Mouse (Mus musculus): ENCODE results near the gene Olfr1338. TPM values are rescaled to one million over a fixed set of nuclear protein-coding genes. Genes with fewer than 3 reads are reported as not detected.

Olfr1338 gene
- polyA plus RNA-seq, 2 experiments: not detected

GRCm38 (mm10) chr4:118708086-118708485 is 50.5 kb downstream of the Olfr1338 start:
- H3K36me3 ChIP-seq (ENCODE audit: control insufficient read depth, insufficient read depth, low read length): no peaks in the 10 kb centered on the region
- 80% methylated on average over 5 of the region's 5 CpGs for WGBS
- no peak overlapping the region for H3K27ac ChIP-seq (replicated peaks; ENCODE audit: low read depth, low read length)
- H3K9ac ChIP-seq (ENCODE audit: low read depth, low read length, severe bottlenecking): no peak overlapping the region
- no peaks in the 10 kb centered on the region for H3K4me1 ChIP-seq (ENCODE audit: control insufficient read depth, insufficient read depth, low read length)
- no peak for TF ChIP-seq POLR2A (IDR thresholded peaks at IDR 0.05; ENCODE audit: borderline replicate concordance, extremely low read depth, insufficient read depth, insufficient read length)
- no peak overlapping the region for H3K4me3 ChIP-seq (replicated peaks; ENCODE audit: low read length)
- H3K9me3 ChIP-seq (ENCODE audit: control insufficient read depth, low read length): no peaks in the 10 kb centered on the region
- no peak overlapping the region for H3K4me2 ChIP-seq (replicated peaks; ENCODE audit: low read depth, low read length, severe bottlenecking)
- H3K27me3 ChIP-seq (ENCODE audit: control insufficient read depth, insufficient read depth, low read length): no peaks in the 10 kb centered on the region
- ATAC-seq (ENCODE audit: low FRiP score, low read depth) (no peak), DNase-seq (ENCODE audit: low spot score) (no peak)

- TF ChIP-seq POLR2A (IDR thresholded peaks at IDR 0.05; ENCODE audit: borderline replicate concordance, extremely low read depth, insufficient read depth, insufficient read length): no peak
- Histone ChIP-seq H3K27me3 (ENCODE audit: control insufficient read depth, insufficient read depth, low read length) (no peaks in the 10 kb centered on the region), H3K27ac (replicated peaks; ENCODE audit: low read depth, low read length) (no peak within 1 kb of the TSS), H3K4me2 (replicated peaks; ENCODE audit: low read depth, low read length, severe bottlenecking) (no peak within 1 kb of the TSS), H3K4me3 (replicated peaks; ENCODE audit: low read length) (no peak within 1 kb of the TSS), H3K9me3 (ENCODE audit: control insufficient read depth, low read length) (no peaks in the 10 kb centered on the region), H3K36me3 (ENCODE audit: control insufficient read depth, insufficient read depth, low read length) (no peaks in the 10 kb centered on the region), H3K9ac (ENCODE audit: low read depth, low read length, severe bottlenecking) (no peak within 1 kb of the TSS), H3K4me1 (ENCODE audit: control insufficient read depth, insufficient read depth, low read length) (no peaks in the 10 kb centered on the region)
- ATAC-seq (ENCODE audit: low FRiP score, low read depth): no peak
- no peak for DNase-seq (ENCODE audit: low spot score)
- 73% methylated on average over 3 of the region's 3 CpGs for WGBS
Measured at GRCm38 (mm10) chr4:118703223-118703622, 55.3 kb downstream of the Olfr1338 start, which contains the start of gene Olfr1341. TSS of gene Olfr1341 (plus strand) at chr4:118703523.

Other genes starting within 250 kb of the Olfr1338 start
- 3.7 and 4.3 TPM in 2 replicates for gene 2610528J11Rik, start 231.7 kb downstream of the Olfr1338 start, polyA plus RNA-seq (2012; rRNA removed)
- gene 2610528J11Rik, start 231.7 kb downstream of the Olfr1338 start, polyA plus RNA-seq (2014; fragmentation: Nextera tagmentation; extraction: Ambion mirVana): 9.5 and 10.9 TPM in 2 replicates
- gene Tmem125, start 214.7 kb downstream of the Olfr1338 start, polyA plus RNA-seq (2012; rRNA removed): 5.2 and 6.0 TPM in 2 replicates
- gene Tmem125, start 214.7 kb downstream of the Olfr1338 start, polyA plus RNA-seq (2014; fragmentation: Nextera tagmentation; extraction: Ambion mirVana): 7.6 and 11.1 TPM in 2 replicates
- 0.08 and 0.18 TPM in 2 replicates for gene Cfap57, start 138.0 kb downstream of the Olfr1338 start, polyA plus RNA-seq (2012; rRNA removed)
- gene Cfap57, start 138.0 kb downstream of the Olfr1338 start, polyA plus RNA-seq (2014; fragmentation: Nextera tagmentation; extraction: Ambion mirVana): 0.25 and 0.65 TPM in 2 replicates
- 62.1 and 100 TPM in 2 replicates for gene Ebna1bp2, start 137.9 kb downstream of the Olfr1338 start, polyA plus RNA-seq (2012; rRNA removed)
- gene Ebna1bp2, start 137.9 kb downstream of the Olfr1338 start, polyA plus RNA-seq (2014; fragmentation: Nextera tagmentation; extraction: Ambion mirVana): 139 and 148 TPM in 2 replicates
- not detected in 2 replicates for gene Olfr62, start 99.8 kb downstream of the Olfr1338 start, polyA plus RNA-seq (2012; rRNA removed)
- gene Olfr62, start 99.8 kb downstream of the Olfr1338 start, polyA plus RNA-seq (2014; fragmentation: Nextera tagmentation; extraction: Ambion mirVana): not detected in 2 replicates
- 0.36 and 0.38 TPM in 2 replicates for gene Olfr1342, start 66.0 kb downstream of the Olfr1338 start, polyA plus RNA-seq (2012; rRNA removed)
- not detected in 2 replicates for gene Olfr1342, start 66.0 kb downstream of the Olfr1338 start, polyA plus RNA-seq (2014; fragmentation: Nextera tagmentation; extraction: Ambion mirVana)
- gene Olfr1341, start 55.2 kb downstream of the Olfr1338 start, polyA plus RNA-seq (2012; rRNA removed): not detected in 2 replicates
- gene Olfr1341, start 55.2 kb downstream of the Olfr1338 start, polyA plus RNA-seq (2014; fragmentation: Nextera tagmentation; extraction: Ambion mirVana): not detected in 2 replicates
- gene Olfr1340, start 38.6 kb downstream of the Olfr1338 start, polyA plus RNA-seq (2012; rRNA removed): not detected in 2 replicates
- not detected in 2 replicates for gene Olfr1340, start 38.6 kb downstream of the Olfr1338 start, polyA plus RNA-seq (2014; fragmentation: Nextera tagmentation; extraction: Ambion mirVana)
- gene Olfr1339, start 26.6 kb downstream of the Olfr1338 start, polyA plus RNA-seq (2012; rRNA removed): not detected in 2 replicates
- not detected in 2 replicates for gene Olfr1339, start 26.6 kb downstream of the Olfr1338 start, polyA plus RNA-seq (2014; fragmentation: Nextera tagmentation; extraction: Ambion mirVana)
- gene Olfr1337, start 23.8 kb upstream of the Olfr1338 start, polyA plus RNA-seq (2012; rRNA removed): not detected in 2 replicates
- gene Olfr1337, start 23.8 kb upstream of the Olfr1338 start, polyA plus RNA-seq (2014; fragmentation: Nextera tagmentation; extraction: Ambion mirVana): not detected in 2 replicates
- gene Olfr1335, start 51.2 kb upstream of the Olfr1338 start, polyA plus RNA-seq (2012; rRNA removed): not detected in 2 replicates
- not detected in 2 replicates for gene Olfr1335, start 51.2 kb upstream of the Olfr1338 start, polyA plus RNA-seq (2014; fragmentation: Nextera tagmentation; extraction: Ambion mirVana)
- not detected in 2 replicates for gene Olfr1333, start 77.5 kb upstream of the Olfr1338 start, polyA plus RNA-seq (2012; rRNA removed)
- not detected in 2 replicates for gene Olfr1333, start 77.5 kb upstream of the Olfr1338 start, polyA plus RNA-seq (2014; fragmentation: Nextera tagmentation; extraction: Ambion mirVana)
- not detected in 2 replicates for gene Olfr1331, start 105.9 kb upstream of the Olfr1338 start, polyA plus RNA-seq (2012; rRNA removed)
- gene Olfr1331, start 105.9 kb upstream of the Olfr1338 start, polyA plus RNA-seq (2014; fragmentation: Nextera tagmentation; extraction: Ambion mirVana): not detected in 2 replicates
- not detected in 2 replicates for gene Olfr1330, start 129.9 kb upstream of the Olfr1338 start, polyA plus RNA-seq (2012; rRNA removed)
- gene Olfr1330, start 129.9 kb upstream of the Olfr1338 start, polyA plus RNA-seq (2014; fragmentation: Nextera tagmentation; extraction: Ambion mirVana): 0.07 TPM in 1 of 2 replicates, not detected in the other
- not detected in 2 replicates for gene Olfr1329, start 158.7 kb upstream of the Olfr1338 start, polyA plus RNA-seq (2012; rRNA removed)
- not detected in 2 replicates for gene Olfr1329, start 158.7 kb upstream of the Olfr1338 start, polyA plus RNA-seq (2014; fragmentation: Nextera tagmentation; extraction: Ambion mirVana)
- gene Olfr1328, start 179.9 kb upstream of the Olfr1338 start, polyA plus RNA-seq (2012; rRNA removed): not detected in 2 replicates
- gene Olfr1328, start 179.9 kb upstream of the Olfr1338 start, polyA plus RNA-seq (2014; fragmentation: Nextera tagmentation; extraction: Ambion mirVana): not detected in 2 replicates
- not detected in 2 replicates for gene Lao1, start 202.8 kb upstream of the Olfr1338 start, polyA plus RNA-seq (2012; rRNA removed)
- not detected in 2 replicates for gene Lao1, start 202.8 kb upstream of the Olfr1338 start, polyA plus RNA-seq (2014; fragmentation: Nextera tagmentation; extraction: Ambion mirVana)